Mouse (Mus musculus) C2C12 (cell line): ENCODE measurements at regions not wholly inside any gene's neighbourhood (a gene's known extent, or its start where the extent isn't known, plus 50 kb on each side); places are given as distances from the start of the nearest gene placed in this dataset.

Source experiments
- CTCF ChIP-seq: IDR thresholded peaks from one replicate; pipeline ENCODE4 v1.5.1; 2011; ENCODE audit not compliant: control insufficient read depth, insufficient read depth, insufficient read length
- MAX ChIP-seq: IDR thresholded peaks from one replicate; pipeline ENCODE4 v1.6.1; 2011; ENCODE audit warnings: mild to moderate bottlenecking, control low read depth

GRCm38 (mm10) chr4:62809048-62809447, 156.3 kb upstream of the Zfp618 start:
- TF ChIP-seq CTCF (no peak), MAX (no peak)
